Mouse (Mus musculus) midbrain, embryonic 14.5 days (tissue): ENCODE measurements around the gene Cd53. TPM values are rescaled to one million over a fixed set of nuclear protein-coding genes. Genes with fewer than 3 reads are reported as not detected.

ENCODE experiments used
- ATAC-seq: fragments of 200-750 bp; cut with Nextera tagmentation; 2 replicates; pipeline ENCODE4 v1.8.0; 2017; ENCODE audit warnings: moderate number of reproducible peaks, moderate library complexity; ENCODE audit not compliant: low FRiP score, low TSS enrichment
- DNase-seq: peaks from one replicate; pipeline ENCODE4 v3.0.0-alpha.2; 2015
- H3K27ac ChIP-seq: fragments of 300-500 bp; sonication (generic); replicated peaks from 2 replicates; pipeline ENCODE4 v1.5.1; 2014; ENCODE audit warnings: mild to moderate bottlenecking, low read depth, low read length, moderate library complexity
- H3K27me3 ChIP-seq: fragments of 300-500 bp; sonication (generic); 2 replicates; pipeline ENCODE4 v1.6.1; 2014; ENCODE audit warnings: low read length, control low read depth, mixed read lengths; ENCODE audit not compliant: control insufficient read depth, insufficient read depth
- H3K36me3 ChIP-seq: fragments of 300-500 bp; sonication (generic); 2 replicates; pipeline ENCODE4 v1.6.1; 2014; ENCODE audit warnings: low read length, control low read depth; ENCODE audit not compliant: control insufficient read depth, insufficient read depth
- H3K4me1 ChIP-seq: fragments of 300-500 bp; sonication (generic); 2 replicates; pipeline ENCODE4 v1.6.1; 2014; ENCODE audit warnings: mild to moderate bottlenecking, antibody characterized with exemption, low read length, control low read depth; ENCODE audit not compliant: control insufficient read depth, insufficient read depth
- H3K4me2 ChIP-seq: fragments of 300-500 bp; sonication (generic); 2 replicates; pipeline ENCODE4 v1.6.1; 2014; ENCODE audit warnings: mild to moderate bottlenecking, low read length, moderate library complexity
- H3K4me3 ChIP-seq: fragments of 300-500 bp; sonication (generic); replicated peaks from 2 replicates; pipeline ENCODE4 v1.5.1; 2014; ENCODE audit warnings: low read depth, low read length
- H3K9ac ChIP-seq: fragments of 300-500 bp; sonication (generic); replicated peaks from 2 replicates; pipeline ENCODE4 v1.6.1; 2014; ENCODE audit warnings: mild to moderate bottlenecking, low read length, moderate library complexity
- H3K9me3 ChIP-seq: fragments of 300-500 bp; sonication (generic); 2 replicates; pipeline ENCODE4 v1.6.1; 2016; ENCODE audit warnings: low read length, control low read depth, mixed read lengths; ENCODE audit not compliant: control insufficient read depth
- WGBS: fragments of 180-500 bp; shearing (Covaris S2); extraction: QIAGEN DNeasy Blood & Tissue Kit; methylation state at CpG from one replicate; pipeline ENCODE4 v1.1.7; 2014; 5-methylcytosine and 5-hydroxymethylcytosine counted together
- polyA plus RNA-seq: library from polyadenylated mRNA; unstranded; fragments of >200 nt; fragmentation: Nextera tagmentation; extraction: Ambion mirVana; gene quantifications from 2 replicates; pipeline ENCODE4 v1.2.1, GENCODE M21; 2014

The Cd53 gene
- polyA plus RNA-seq, 1 experiment from 2014 or later, result 6.4 TPM

DNA sequence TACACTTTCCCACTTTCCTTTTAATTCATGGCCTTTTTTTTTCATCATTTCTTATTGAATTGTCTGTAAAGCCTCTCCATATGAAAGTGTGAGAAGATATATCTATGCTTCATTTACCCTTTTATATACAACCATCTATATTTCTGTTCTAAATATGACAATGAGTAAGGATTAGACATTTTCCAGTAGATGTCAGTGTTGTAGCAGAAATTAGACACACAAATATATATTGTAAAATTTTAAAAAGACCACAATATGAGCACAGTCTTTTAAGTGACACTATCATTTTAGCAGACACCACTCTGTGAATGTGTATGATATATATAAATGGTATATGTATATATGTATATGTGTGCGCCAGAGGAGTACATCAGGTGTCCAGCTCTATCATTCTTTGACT is 18.1 kb downstream of the Cd53 start:
- Histone ChIP-seq H3K9ac (no peak overlapping the region), H3K4me3 (no peak overlapping the region), H3K9me3 (no peaks in the 10 kb centered on the region), H3K27me3 (no peaks in the 10 kb centered on the region), H3K4me1 (no peaks in the 10 kb centered on the region), H3K36me3 (no peaks in the 10 kb centered on the region), H3K4me2 (no peak overlapping the region), H3K27ac (no peak overlapping the region)
- 83% methylated on average over 1 of the region's 1 CpGs for WGBS
- DNase-seq (no peak), ATAC-seq (no peak)

DNA sequence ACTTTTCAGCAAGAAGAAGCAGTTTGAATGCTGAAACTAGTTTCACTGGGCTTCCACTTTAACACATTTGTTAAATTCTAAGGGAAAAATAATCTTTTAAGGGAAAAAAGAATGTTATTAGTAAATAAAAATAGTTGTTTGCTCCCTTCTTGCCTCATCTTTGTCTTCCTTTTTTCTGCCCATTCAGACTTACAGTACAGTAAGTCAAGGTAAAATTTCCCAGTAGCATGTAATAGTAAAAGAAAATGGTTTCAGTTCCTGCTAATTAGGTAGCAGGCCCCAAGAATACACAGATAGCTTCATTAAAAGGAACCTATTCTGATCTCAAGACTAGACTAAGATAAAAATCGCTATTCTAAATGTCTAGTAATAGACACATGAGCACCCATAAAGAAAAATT is 34.1 kb downstream of the Cd53 start:
- Histone ChIP-seq H3K9me3 (no peaks in the 10 kb centered on the region; the same call in 1 of the 2 replicates), H3K27ac (no peak overlapping the region), H3K4me3 (no peak overlapping the region), H3K9ac (no peak overlapping the region), H3K4me1 (no peaks in the 10 kb centered on the region), H3K36me3 (no peaks in the 10 kb centered on the region), H3K4me2 (no peak overlapping the region), H3K27me3 (no peaks in the 10 kb centered on the region)
- DNase-seq (no peak), ATAC-seq (no peak)
- WGBS, result 75% methylated on average over 1 of the region's 1 CpGs

DNA sequence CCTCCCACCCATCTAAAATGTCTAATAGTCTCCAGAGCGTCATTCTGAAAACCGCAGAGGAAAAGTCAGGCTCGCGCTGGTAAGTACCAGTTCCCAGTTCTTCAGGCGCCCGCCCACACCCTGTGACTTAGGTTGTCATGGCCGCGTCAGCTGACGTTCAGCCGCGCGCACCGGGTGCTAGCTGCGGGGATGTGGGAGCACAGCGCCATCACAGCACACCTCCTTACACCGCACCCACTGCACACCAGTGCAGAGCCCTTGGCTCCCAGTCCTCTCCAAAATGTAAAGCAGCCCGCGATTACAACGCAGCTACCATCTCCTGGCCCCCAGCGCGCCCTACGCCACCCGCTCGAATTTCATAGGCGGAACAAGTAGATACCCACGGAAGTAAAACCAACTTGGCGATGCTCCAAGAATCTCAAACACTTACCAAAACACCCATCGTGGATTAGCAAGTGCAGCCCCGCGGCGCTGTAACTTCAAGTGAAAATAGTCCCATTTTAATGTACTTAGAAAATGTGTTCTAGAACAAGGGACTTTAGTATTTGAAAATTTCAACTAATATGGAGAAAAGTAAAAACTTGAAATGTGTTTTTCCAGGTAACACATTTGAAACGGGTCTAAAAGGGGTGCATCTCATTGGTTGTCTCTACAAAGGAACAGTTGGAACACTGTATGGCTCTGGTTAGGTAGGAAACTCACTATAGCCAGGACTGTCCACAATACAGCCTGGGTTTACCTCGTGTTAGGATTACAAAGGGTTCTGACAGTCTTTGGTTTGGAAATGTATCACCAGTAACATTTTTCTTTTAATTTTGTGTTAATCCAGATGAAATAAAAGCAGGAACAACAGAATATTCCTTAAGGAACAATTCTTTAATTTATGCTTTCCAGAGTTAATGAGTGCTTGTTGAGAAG is 67.7 kb downstream of the Cd53 start:
- no peaks in the 10 kb centered on the region for H3K27me3 ChIP-seq
- WGBS, result 1% methylated on average over 33 of the region's 33 CpGs
- H3K4me1 ChIP-seq, result 0 out of 2 replicates have a peak, but pooled peaks cover 4% of the 10 kb centered on the region
- H3K4me2 ChIP-seq, result peak overlapping the region; percentile 66
- H3K4me3 ChIP-seq, result peak overlapping the region; percentile 65
- peak; percentile 92 for ATAC-seq
- H3K9me3 ChIP-seq, result peaks cover 7% of the 10 kb centered on the region
- no peaks in the 10 kb centered on the region for H3K36me3 ChIP-seq
- H3K27ac ChIP-seq, result peak overlapping the region; percentile 94
- H3K9ac ChIP-seq, result peak overlapping the region; percentile 61
- DNase-seq, result peak; percentile 90

DNA sequence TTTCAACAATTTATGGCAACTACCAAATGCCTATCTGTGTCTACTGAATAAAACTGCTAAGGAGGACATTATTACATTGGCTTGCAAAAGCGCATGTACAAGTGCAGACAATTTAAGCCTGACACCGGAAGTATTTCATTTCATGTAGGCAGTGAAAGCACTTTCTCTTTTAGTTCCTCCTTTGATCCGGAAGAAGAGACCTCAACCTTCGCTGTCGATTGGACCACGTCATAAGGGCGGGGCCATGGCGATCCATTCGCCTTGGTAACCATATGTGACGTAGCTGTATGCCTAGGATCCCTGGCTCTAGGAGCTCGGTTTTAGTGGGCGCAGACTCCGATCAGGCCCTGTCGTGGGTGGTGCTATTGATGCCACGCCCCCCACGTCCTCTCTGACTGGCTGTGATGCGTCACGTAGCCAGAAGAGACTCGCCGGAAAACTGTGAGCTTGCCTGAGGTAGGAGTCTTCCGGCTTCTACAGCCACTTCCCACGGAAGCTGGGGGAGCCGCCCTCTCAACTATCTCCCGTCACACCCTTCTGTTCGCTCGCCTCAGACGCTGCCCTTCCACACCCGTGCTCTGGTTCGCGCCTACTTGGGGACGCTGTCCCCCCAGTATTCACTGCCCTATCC is 68.4 kb downstream of the Cd53 start:
- 2% methylated on average over 31 of the region's 31 CpGs for WGBS
- peaks cover 4% of the 10 kb centered on the region; the same call in 1 of the 2 replicates for H3K9me3 ChIP-seq
- H3K4me3 ChIP-seq, result peak overlapping the region; percentile 65
- peak overlapping the region; percentile 94 for H3K27ac ChIP-seq
- H3K9ac ChIP-seq, result peak overlapping the region; percentile 61
- peak; percentile 98 for DNase-seq
- no peaks in the 10 kb centered on the region for H3K27me3 ChIP-seq
- ATAC-seq, result peak; percentile 99
- H3K4me1 ChIP-seq, result 0 out of 2 replicates have a peak, but pooled peaks cover 4% of the 10 kb centered on the region
- H3K4me2 ChIP-seq, result peak overlapping the region; percentile 66
- no peaks in the 10 kb centered on the region for H3K36me3 ChIP-seq

Other genes starting within 250 kb of the Cd53 start
- gene Dram2, start 242.4 kb downstream of the Cd53 start, polyA plus RNA-seq, result 66.7 and 67.7 TPM in 2 replicates
- gene Cept1, start 242.3 kb downstream of the Cd53 start, polyA plus RNA-seq, result 46.4 and 51.8 TPM in 2 replicates
- gene Lrif1, start 105.2 kb downstream of the Cd53 start, polyA plus RNA-seq, result 23.4 and 23.9 TPM in 2 replicates
- gene Olfr266, start 36.1 kb upstream of the Cd53 start, polyA plus RNA-seq, result not detected in 2 replicates
- 13.1 and 16.0 TPM in 2 replicates for gene Kcna3, start 246.0 kb upstream of the Cd53 start, polyA plus RNA-seq